Mouse (Mus musculus) hindlimb bud, embryonic 11.5 days (tissue): Measurements from ENCODE around the gene Xlr5c.
"Not testable (repeated sequence)": the region's sequence is repeated elsewhere in the genome, so short reads cannot be mapped to it uniquely, and the experiment has no call there.

Experiments used
- DNase-seq: peaks from one replicate; pipeline ENCODE4 v3.0.0-alpha.2; 2012; ENCODE audit warnings: low read depth, low spot score; ENCODE audit errors: extremely low spot score

The Xlr5c gene

DNA sequence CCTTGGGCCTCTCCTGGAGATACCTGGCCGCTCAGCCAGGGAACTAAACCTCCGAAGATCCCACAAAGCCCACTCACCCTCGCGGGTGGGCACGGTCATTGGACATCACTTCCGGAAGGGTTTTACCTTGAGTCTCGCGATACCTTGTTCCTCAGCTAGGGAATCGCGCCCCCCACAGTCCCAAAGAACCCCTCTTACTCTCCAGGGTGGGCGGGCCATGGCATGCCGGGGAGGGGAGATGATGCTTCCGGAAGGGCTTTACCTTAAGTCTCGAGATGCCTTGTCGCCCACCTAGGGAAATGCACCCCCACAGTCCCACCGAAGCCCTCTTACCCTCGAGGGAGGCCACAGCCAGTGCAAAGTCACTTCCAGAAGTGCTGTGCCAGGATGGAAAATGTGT, at the start of gene Xlr5c, which contains the start of gene Xlr5a:
Gene Xlr5c, minus strand, starts transcription at position 101 of the 400 bp plus-strand sequence.
Gene Xlr5a, minus strand, starts transcription at position 101 of the 400 bp plus-strand sequence.
- not testable (repeated sequence) for DNase-seq

DNA sequence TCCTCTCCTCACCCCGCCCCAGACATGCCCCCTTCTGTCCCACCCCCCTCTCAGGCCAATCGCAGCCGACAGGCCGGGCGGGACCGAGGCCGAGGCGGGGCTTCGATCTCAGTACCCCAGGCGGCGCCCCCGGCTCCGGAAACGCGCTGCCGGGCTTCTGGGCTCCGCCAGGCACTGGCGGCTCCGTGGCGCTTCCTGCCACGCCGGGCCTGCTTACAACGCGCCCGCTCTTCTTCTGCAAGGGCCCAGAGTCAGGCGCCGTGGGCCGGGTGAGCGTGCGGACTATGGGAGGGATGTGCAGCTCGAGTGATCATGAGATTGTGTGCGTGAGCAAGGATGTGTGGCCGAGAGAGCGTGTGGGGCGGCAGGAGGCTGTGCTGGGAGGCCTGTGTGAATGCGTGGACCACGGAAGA, 49.7 kb upstream of the Xlr5c start, which contains the start of gene Zfp275:
Gene Zfp275, plus strand, starts transcription at position 139 of the 413 bp plus-strand sequence.
- peak; percentile 5 for DNase-seq

- no peak for DNase-seq
These were observed 49.3 kb upstream of the Xlr5c start for GRCm38 (mm10) chrX:73342068-73342467.

DNA sequence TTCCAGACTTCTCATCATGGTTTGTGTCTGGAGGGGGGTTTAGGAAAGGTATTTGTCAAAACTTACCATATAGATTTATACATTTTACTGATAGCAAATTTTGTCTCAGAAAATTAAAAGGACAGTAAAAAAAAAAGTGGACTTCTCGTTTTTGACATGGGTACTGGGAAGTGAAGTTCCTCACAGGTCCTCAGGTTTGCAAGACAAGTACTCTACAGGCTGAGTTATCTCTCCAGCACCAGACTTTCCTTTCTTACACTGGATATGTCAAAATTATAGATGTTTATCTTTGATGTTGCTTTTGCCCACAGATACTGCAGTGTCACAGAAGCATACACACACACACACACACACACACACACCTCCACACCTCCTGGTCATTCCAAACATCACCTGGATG, 48.7 kb upstream of the Xlr5c start:
- no peak for DNase-seq

DNA sequence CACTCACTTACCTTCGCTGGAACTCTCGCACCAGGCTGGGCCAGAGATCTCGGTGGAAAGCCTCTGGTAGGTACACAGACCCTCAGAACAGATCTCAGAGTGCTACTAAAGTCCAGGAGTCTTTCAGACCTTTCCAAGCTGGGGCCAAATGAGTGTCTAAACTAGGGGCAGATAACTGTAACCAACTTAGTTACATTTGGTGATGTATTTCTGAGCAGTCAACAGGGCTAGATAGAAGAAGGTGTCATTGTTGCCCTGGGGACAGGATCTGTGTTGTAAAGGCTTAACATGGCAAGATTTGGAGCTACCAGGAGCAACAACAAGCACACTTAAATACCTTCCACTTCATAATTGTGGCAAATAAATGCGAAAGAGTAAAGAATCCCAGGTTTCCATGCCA, 44.0 kb upstream of the Xlr5c start, which contains the start of gene Gm45015:
Gene Gm45015, minus strand, starts transcription at position 101 of the 400 bp plus-strand sequence.
- DNase-seq, result no peak

GRCm38 (mm10) chrX:73333548-73333947, 40.8 kb upstream of the Xlr5c start:
- no peak for DNase-seq

DNA sequence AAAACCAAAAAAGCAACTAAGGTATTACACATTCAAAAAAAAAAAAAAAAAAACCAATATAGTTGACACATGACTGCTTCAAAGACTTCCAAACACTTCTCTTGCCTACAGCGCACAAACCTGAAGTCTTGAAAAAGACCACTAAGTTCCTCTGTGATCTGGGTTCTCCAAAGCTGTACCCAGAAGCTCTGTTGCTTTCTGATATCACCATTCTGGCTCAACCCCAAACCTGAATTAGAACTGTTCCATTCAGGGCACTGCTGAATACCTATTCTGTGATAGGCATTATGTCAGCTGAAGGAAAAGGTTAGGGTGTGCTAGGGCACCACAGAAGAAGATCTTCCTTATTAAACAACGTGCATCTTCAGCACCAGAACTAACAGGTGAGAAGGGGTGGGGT, 34.4 kb upstream of the Xlr5c start:
- DNase-seq, result no peak

- DNase-seq, result no peak
These were observed 28.3 kb upstream of the Xlr5c start for GRCm38 (mm10) chrX:73321029-73321428.

DNA sequence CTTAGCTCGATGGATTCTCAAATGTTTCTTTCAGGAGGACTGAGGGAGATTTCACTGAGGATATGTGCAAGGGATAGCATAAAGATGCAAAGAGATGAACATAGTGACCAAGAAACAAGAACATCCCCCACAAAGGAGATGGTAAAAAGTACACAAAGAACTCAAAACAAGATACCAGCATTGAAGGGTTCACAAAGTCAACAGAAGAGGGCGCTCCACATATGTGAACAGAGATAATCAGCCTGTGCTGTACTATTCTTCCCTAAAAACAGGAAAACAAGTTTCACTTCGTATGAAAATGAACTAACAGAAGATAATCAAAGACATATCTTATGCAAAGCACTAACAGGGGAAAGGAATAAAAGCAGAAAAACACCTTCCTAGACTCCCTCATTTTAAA, 19.7 kb upstream of the Xlr5c start:
- DNase-seq, result no peak

GRCm38 (mm10) chrX:73295745-73296144, 3.0 kb upstream of the Xlr5c start:
- DNase-seq, result not testable (repeated sequence)

DNA sequence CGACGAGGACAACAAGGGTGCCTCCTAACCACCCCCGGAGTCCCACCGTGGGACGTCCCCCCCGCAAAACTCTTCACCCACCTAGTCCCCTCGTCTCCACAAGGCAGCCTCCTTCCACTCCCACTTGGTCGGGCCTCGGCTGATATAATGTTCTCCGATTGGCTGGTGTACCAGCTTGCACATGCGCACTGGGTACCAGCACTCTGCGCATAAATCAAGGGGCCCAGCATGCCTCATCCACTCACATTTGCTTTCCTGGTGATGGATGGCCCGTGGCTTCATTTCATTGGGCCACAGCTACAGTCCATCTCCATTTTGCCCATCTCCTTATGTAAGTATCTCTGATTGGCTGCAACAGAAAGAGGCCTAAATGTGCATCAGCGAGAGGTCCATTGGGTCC, 27.5 kb downstream of the Xlr5c start, which contains the start of gene Xlr3c:
Gene Xlr3c, minus strand, starts transcription at position 121 of the 400 bp plus-strand sequence.
- DNase-seq, result not testable (repeated sequence)

- not testable (repeated sequence) for DNase-seq
These were observed 30.3 kb downstream of the Xlr5c start for GRCm38 (mm10) chrX:73262428-73262827.

- DNase-seq, result not testable (repeated sequence)
These were observed 49.9 kb downstream of the Xlr5c start, which contains the start of gene Xlr4c for GRCm38 (mm10) chrX:73242821-73243325. TSS of gene Xlr4c (minus strand) at chrX:73243130.
